In the genomic region with DNA sequence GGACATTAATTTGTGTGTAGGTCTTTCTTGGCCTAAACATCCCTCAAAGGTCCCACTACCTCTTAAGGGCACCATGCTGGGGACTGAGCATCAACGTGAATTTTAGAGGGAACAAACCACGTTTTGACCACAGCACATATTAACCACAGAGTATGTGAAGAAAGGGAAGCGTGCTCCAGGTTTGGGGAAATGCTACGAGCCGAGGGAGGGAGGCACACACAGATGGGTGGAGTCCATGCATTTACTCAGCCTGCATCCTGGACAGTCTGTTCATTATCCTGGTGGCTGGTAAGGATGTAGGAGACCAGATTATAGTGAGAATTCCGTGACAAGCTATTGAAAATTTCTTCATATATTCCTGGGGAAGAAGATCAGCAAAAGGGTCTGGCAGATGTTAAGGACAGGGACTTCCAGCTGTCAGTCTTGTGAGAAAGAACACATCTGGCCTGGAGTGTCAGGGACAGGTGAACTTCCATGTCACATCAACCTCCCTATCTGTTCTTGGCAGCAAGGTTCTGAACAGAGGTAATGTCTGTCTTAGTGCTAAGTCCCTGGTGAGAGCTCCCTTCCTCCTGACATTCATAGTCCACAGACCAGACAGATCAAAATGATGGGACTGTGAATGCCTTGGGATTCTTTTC, we compare ENCODE assay signal across 22 mouse cellular contexts.
DNase-seq lines count a peak whose midpoint lies in the region; ATAC-seq lines count a peak whose summit lies in the region.
"Had no signal": no experiment of that assay in that cellular context is flagged by ENCODE, and none has a peak within 500 bp of the region (broad histone marks: within the 10 kb centered on the region; RNA-seq: fewer than 3 reads in every experiment).

No protein-coding gene starts in this region.

- ATAC-seq in common myeloid progenitor, adult 5-6 weeks (replicated peaks; ENCODE audit: low read depth, poor library complexity, severe bottlenecking) = peak; percentile 80
- ATAC-seq in megakaryocyte, adult 5-6 weeks (ENCODE audit: poor library complexity, severe bottlenecking) = peak; percentile 89
- ATAC-seq: CD4-positive, CD25-positive, alpha-beta regulatory T cell, adult 4 months; forebrain, embryonic 13.5 days; forebrain, postnatal 0 days; hindbrain, postnatal 0 days; inflammation-experienced regulatory T-cells, adult 6 months; intestine, embryonic 16.5 days had no signal

- peak; percentile 78 for DNase-seq in heart, adult 11 months
- no peak for DNase-seq in heart, adult 18-20 months
- DNase-seq in B cell, adult 2 months = no peak
- DNase-seq in thymus, postnatal 25 days = no peak
- no peak for DNase-seq in layer of hippocampus, postnatal 10 days (ENCODE audit: low spot score in 2 of 2)
- DNase-seq: adrenal gland, adult 2 months; adrenal gland, postnatal 14 days; cerebellum, adult 11-12 months; cerebellum, adult 9-10 months; cerebellum, postnatal 25 days; embryo, embryonic 11 days; forebrain, postnatal 0 days; gastrocnemius, postnatal 25 days; heart, postnatal 10 days; heart, postnatal 36 days had no signal
